Mouse (Mus musculus): ENCODE results near the gene Tcf3. TPM values are rescaled to one million over a fixed set of nuclear protein-coding genes. Genes with fewer than 3 reads are reported as not detected.

Tcf3 gene
- 15.2 TPM for polyA plus RNA-seq (2015; fragmentation: Illumina TruSeq; extraction: RNeasy Lipid Tissue Mini Kit (QIAGEN cat#74804); ENCODE audit: low read depth, low replicate concordance)

DNA sequence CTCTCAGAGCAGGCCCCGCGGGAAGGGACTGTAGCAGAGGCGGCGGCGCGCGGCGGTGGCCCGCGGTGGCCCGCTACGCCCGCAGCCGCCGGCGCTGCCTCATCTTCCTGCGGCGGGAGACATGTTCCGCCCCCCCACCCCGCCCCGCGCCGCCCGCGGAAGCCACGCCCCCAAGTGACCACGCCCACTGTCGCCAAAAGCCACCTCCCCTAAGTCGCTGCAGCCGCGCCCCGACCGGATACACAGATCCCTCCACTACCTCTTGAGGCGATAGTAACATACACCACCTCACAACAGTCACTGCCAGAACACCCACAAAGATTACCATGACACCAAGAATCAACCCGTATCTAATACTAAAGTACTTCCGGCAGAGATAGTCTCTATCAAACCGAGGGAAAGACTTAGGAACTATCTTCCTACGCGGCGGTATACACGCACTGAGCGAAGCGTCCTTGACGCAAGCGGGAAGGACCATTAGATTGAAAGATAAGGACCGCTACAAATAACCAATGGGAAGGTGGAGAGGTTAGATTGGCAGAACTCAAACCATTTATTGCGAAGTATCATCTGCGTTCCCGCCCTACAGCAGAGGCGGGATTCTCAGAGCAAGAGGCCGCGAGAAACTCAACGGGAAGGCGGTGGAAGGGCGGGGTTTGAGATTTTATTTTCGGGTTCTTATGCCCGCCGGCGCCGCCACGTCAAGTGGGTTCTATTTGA lies at the start of gene Tcf3:
Gene Tcf3, minus strand, starts transcription at position 135 of the 720 bp plus-strand sequence.

DNA sequence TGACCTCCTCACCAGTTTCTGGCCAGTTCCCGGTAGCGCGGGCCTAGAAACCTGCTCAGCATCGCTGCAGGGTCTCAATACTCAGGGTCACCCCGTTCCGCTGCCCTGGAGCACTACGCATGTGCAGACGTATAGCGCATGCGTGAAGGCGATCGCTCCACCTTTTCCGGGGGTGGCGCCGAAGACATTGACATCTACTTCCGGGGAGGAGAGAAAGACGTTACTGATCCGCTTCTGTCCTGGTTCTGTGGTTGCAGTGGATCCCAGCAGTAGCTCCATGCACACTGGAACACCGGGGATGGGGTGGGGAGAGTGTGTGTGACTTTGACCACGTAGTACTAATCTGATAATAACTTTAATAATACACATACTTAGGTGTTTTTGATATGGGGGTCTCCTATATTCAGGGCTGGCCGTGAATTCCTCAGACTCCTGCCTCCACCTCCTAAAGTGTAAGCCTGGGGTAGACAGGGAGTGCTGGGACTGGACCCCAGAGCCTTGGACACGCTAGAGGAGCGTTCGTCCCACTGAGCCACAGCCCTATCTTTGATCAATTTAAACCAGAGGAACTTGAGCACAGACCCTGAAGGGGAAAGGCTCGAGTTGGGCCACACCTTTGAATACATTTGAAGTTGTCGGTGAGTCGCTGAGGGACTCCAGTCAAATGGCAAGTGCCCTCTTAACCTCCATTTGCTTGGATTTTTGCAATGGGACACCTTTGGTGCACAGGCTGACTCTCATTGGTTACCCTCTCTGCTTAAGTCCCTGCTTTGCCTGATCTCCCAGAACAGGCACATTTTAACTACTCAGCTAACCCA lies 26.6 kb downstream of the Tcf3 start, which contains the start of gene Uqcr11:
Gene Uqcr11, minus strand, starts transcription at position 147 of the 818 bp plus-strand sequence.

DNA sequence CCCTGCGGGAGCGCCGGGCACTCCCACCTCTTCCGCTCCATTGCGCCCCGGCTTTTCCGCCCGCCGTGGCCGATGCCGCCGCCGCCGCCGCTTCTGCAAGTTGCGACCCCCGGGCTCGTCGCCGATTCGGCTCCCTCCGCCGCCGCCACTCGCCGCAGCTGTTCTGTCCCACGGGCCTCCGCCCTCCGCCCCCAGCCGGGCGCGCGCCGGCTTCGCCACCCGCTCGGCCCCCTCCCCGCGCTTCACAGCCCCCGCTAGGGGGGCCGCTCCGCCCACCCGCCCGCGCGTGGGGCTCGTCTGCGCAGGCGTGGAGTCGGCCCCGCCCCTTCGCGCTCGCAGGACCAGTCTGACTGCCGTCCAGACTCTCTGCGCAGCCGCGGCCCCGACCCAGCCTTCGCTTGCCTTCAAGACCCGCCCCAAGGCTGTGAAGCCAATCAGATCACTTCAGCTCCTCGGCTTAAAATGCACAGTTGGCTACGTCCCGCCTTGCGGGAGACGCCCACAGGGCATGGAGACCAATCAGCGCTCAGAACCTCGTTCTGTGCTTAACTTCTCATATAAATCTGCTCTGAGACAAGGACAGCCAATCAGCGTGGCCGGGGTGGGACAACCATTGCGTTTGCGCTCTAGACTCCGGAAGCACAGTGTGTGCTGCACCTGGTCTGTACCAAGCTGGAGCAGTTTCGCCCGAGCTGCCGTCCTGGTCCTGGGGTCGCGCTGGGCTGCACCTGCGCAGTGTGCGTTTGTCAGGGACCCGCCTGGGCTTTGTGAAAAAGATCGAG lies 34.1 kb downstream of the Tcf3 start, which contains the start of gene Mbd3:
Gene Mbd3, minus strand, starts transcription at position 360 of the 782 bp plus-strand sequence.

DNA sequence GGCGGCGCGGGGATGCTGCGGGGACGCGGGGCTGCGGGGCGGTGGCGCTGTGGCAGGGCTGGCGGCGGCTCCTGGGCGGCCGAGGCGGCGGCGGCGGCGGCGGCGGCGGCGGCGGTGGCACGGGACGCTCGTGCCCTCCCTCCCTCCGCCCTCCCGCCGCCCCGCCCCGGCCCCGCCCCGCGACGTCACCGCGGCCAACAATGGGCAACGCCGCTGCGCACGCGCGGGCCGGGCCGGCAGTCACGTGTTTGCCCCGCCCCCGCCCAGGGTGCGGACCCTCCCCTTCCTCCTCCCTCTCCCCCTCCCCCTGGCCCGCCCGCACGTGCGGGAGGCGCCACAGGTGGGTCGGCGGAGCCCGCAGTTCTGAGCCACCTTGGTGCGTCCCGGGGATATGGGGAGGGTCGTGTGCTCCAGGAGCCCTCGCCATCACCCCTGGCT lies 45.9 kb downstream of the Tcf3 start, which contains the start of gene Mex3d:
Gene Mex3d, minus strand, starts transcription at position 138 of the 438 bp plus-strand sequence.

Other genes with a start within 250 kb of the Tcf3 start
- 25.9 TPM for gene Mum1, start 207.2 kb downstream of the Tcf3 start, polyA plus RNA-seq (2015; fragmentation: Illumina TruSeq; extraction: RNeasy Lipid Tissue Mini Kit (QIAGEN cat#74804); ENCODE audit: low read depth, low replicate concordance)
- gene Ndufs7, start 184.5 kb downstream of the Tcf3 start, polyA plus RNA-seq (2015; fragmentation: Illumina TruSeq; extraction: RNeasy Lipid Tissue Mini Kit (QIAGEN cat#74804); ENCODE audit: low read depth, low replicate concordance): 264 TPM
- gene Gamt, start 172.6 kb downstream of the Tcf3 start, polyA plus RNA-seq (2015; fragmentation: Illumina TruSeq; extraction: RNeasy Lipid Tissue Mini Kit (QIAGEN cat#74804); ENCODE audit: low read depth, low replicate concordance): 26.5 TPM
- gene Dazap1, start 172.2 kb downstream of the Tcf3 start, polyA plus RNA-seq (2015; fragmentation: Illumina TruSeq; extraction: RNeasy Lipid Tissue Mini Kit (QIAGEN cat#74804); ENCODE audit: low read depth, low replicate concordance): 59.3 TPM
- gene Rps15, start 141.2 kb downstream of the Tcf3 start, polyA plus RNA-seq (2015; fragmentation: Illumina TruSeq; extraction: RNeasy Lipid Tissue Mini Kit (QIAGEN cat#74804); ENCODE audit: low read depth, low replicate concordance): 2,153 TPM
- gene Apc2, start 137.7 kb downstream of the Tcf3 start, polyA plus RNA-seq (2015; fragmentation: Illumina TruSeq; extraction: RNeasy Lipid Tissue Mini Kit (QIAGEN cat#74804); ENCODE audit: low read depth, low replicate concordance): 48.2 TPM
- gene 2310011J03Rik, start 113.1 kb downstream of the Tcf3 start, polyA plus RNA-seq (2015; fragmentation: Illumina TruSeq; extraction: RNeasy Lipid Tissue Mini Kit (QIAGEN cat#74804); ENCODE audit: low read depth, low replicate concordance): 50.9 TPM
- 5.7 TPM for gene Pcsk4, start 104.1 kb downstream of the Tcf3 start, polyA plus RNA-seq (2015; fragmentation: Illumina TruSeq; extraction: RNeasy Lipid Tissue Mini Kit (QIAGEN cat#74804); ENCODE audit: low read depth, low replicate concordance)
- gene Reep6, start 103.7 kb downstream of the Tcf3 start, polyA plus RNA-seq (2015; fragmentation: Illumina TruSeq; extraction: RNeasy Lipid Tissue Mini Kit (QIAGEN cat#74804); ENCODE audit: low read depth, low replicate concordance): 6.6 TPM
- gene Adamtsl5, start 85.2 kb downstream of the Tcf3 start, polyA plus RNA-seq (2015; fragmentation: Illumina TruSeq; extraction: RNeasy Lipid Tissue Mini Kit (QIAGEN cat#74804); ENCODE audit: low read depth, low replicate concordance): 3.8 TPM
- 18.6 TPM for gene Plk5, start 77.2 kb downstream of the Tcf3 start, polyA plus RNA-seq (2015; fragmentation: Illumina TruSeq; extraction: RNeasy Lipid Tissue Mini Kit (QIAGEN cat#74804); ENCODE audit: low read depth, low replicate concordance)
- gene Mex3d, start 46.0 kb downstream of the Tcf3 start, polyA plus RNA-seq (2015; fragmentation: Illumina TruSeq; extraction: RNeasy Lipid Tissue Mini Kit (QIAGEN cat#74804); ENCODE audit: low read depth, low replicate concordance): 8.2 TPM
- gene Mbd3, start 34.1 kb downstream of the Tcf3 start, polyA plus RNA-seq (2015; fragmentation: Illumina TruSeq; extraction: RNeasy Lipid Tissue Mini Kit (QIAGEN cat#74804); ENCODE audit: low read depth, low replicate concordance): 143 TPM
- 727 TPM for gene Uqcr11, start 26.8 kb downstream of the Tcf3 start, polyA plus RNA-seq (2015; fragmentation: Illumina TruSeq; extraction: RNeasy Lipid Tissue Mini Kit (QIAGEN cat#74804); ENCODE audit: low read depth, low replicate concordance)
- 0.09 TPM for gene Onecut3, start 61.2 kb upstream of the Tcf3 start, polyA plus RNA-seq (2015; fragmentation: Illumina TruSeq; extraction: RNeasy Lipid Tissue Mini Kit (QIAGEN cat#74804); ENCODE audit: low read depth, low replicate concordance)
- 0.25 TPM for gene Atp8b3, start 105.5 kb upstream of the Tcf3 start, polyA plus RNA-seq (2015; fragmentation: Illumina TruSeq; extraction: RNeasy Lipid Tissue Mini Kit (QIAGEN cat#74804); ENCODE audit: low read depth, low replicate concordance)
- gene Rexo1, start 127.9 kb upstream of the Tcf3 start, polyA plus RNA-seq (2015; fragmentation: Illumina TruSeq; extraction: RNeasy Lipid Tissue Mini Kit (QIAGEN cat#74804); ENCODE audit: low read depth, low replicate concordance): 25.2 TPM
- gene Klf16, start 143.7 kb upstream of the Tcf3 start, polyA plus RNA-seq (2015; fragmentation: Illumina TruSeq; extraction: RNeasy Lipid Tissue Mini Kit (QIAGEN cat#74804); ENCODE audit: low read depth, low replicate concordance): 35.5 TPM
- 172 TPM for gene Abhd17a, start 156.7 kb upstream of the Tcf3 start, polyA plus RNA-seq (2015; fragmentation: Illumina TruSeq; extraction: RNeasy Lipid Tissue Mini Kit (QIAGEN cat#74804); ENCODE audit: low read depth, low replicate concordance)
- 54.5 TPM for gene Scamp4, start 169.2 kb upstream of the Tcf3 start, polyA plus RNA-seq (2015; fragmentation: Illumina TruSeq; extraction: RNeasy Lipid Tissue Mini Kit (QIAGEN cat#74804); ENCODE audit: low read depth, low replicate concordance)
- gene Adat3, start 169.2 kb upstream of the Tcf3 start, polyA plus RNA-seq (2015; fragmentation: Illumina TruSeq; extraction: RNeasy Lipid Tissue Mini Kit (QIAGEN cat#74804); ENCODE audit: low read depth, low replicate concordance): 2.1 TPM
- gene Gm49322, start 172.4 kb upstream of the Tcf3 start, polyA plus RNA-seq (2015; fragmentation: Illumina TruSeq; extraction: RNeasy Lipid Tissue Mini Kit (QIAGEN cat#74804); ENCODE audit: low read depth, low replicate concordance): 2.0 TPM
- gene Csnk1g2, start 189.2 kb upstream of the Tcf3 start, polyA plus RNA-seq (2015; fragmentation: Illumina TruSeq; extraction: RNeasy Lipid Tissue Mini Kit (QIAGEN cat#74804); ENCODE audit: low read depth, low replicate concordance): 157 TPM
- 74.2 TPM for gene Btbd2, start 223.4 kb upstream of the Tcf3 start, polyA plus RNA-seq (2015; fragmentation: Illumina TruSeq; extraction: RNeasy Lipid Tissue Mini Kit (QIAGEN cat#74804); ENCODE audit: low read depth, low replicate concordance)
- 23.8 TPM for gene Mknk2, start 244.5 kb upstream of the Tcf3 start, polyA plus RNA-seq (2015; fragmentation: Illumina TruSeq; extraction: RNeasy Lipid Tissue Mini Kit (QIAGEN cat#74804); ENCODE audit: low read depth, low replicate concordance)

Measured in brain, adult 10 weeks (tissue).